Mouse (Mus musculus) T-helper 1 cell (primary cell): Measurements from ENCODE around the gene Faah.

Experiments used
- in situ Hi-C: fragments of 300-600 bp; cut with MboI, MseI; formaldehyde crosslinking; loops from one replicate; pipeline ENCODE4 v1.15.1; 2025; ENCODE audit warnings: high pct_unique_total_duplicates

Faah gene

DNA sequence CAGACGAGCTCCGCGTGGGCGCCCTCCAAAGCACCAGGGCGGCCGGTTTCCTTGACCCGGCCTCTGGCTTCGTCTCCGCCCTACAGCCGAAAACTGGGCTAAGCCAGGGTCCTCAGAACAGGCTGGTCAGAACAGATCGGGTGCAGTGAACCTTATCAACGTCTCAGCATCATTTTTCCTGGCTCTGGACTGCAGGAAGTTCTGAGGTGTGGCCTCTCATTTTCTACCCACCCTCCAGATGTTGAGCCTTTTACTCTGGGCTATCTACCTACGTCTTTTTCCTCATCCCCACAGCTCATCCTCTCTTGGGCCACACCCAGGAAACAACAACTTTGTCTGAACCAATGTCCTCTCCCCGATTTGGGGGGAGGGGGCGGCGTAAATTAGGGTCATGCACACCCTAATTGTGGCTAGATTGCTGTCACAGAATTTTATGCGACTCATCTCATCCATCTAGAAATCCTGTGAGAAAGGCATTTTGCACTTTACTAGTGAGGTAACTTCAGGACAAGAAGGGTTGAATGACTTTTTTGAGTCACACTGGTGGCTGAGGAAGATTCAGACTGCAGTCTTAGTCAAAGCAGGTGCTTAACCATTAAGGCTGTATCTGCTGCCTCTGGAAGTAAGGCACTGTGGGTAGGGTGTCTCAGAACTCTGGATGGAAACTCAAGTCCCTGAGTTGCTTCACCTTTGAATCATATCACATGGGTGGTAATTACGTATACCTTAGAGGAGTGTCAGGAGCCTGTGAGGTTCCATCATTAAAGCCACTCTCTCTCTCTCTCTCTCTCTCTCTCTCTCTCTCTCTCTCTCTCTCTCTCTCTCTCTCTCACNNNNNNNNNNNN lies at the start of gene Faah:
TSS of gene Faah (minus strand) at position 25 of the 845 bp plus-strand sequence.
- in situ Hi-C loops: no loop called here

DNA sequence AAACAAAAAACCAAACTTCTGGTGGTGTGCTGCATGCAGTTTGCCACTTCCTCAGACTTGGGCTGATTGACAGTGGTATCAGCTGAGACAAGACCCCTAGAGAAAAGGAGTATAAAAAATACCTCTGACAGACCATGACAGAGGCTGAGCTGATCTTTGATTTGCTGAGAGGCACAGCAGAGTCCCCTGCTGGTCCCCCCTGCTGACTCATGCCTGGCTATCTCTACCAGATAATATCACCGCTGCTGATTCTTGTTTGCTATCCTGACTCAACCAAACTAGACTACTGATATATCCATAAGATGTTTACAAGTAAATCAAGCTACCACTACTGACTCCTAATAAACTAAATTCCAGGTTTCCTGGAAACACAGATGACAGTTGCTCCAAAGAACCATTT lies 46.1 kb upstream of the Faah start:
- in situ Hi-C loops: loop anchor here (5.0 kb wide), 1 partner anchor 167 kb away; no protein-coding TSS in a partner anchor

DNA sequence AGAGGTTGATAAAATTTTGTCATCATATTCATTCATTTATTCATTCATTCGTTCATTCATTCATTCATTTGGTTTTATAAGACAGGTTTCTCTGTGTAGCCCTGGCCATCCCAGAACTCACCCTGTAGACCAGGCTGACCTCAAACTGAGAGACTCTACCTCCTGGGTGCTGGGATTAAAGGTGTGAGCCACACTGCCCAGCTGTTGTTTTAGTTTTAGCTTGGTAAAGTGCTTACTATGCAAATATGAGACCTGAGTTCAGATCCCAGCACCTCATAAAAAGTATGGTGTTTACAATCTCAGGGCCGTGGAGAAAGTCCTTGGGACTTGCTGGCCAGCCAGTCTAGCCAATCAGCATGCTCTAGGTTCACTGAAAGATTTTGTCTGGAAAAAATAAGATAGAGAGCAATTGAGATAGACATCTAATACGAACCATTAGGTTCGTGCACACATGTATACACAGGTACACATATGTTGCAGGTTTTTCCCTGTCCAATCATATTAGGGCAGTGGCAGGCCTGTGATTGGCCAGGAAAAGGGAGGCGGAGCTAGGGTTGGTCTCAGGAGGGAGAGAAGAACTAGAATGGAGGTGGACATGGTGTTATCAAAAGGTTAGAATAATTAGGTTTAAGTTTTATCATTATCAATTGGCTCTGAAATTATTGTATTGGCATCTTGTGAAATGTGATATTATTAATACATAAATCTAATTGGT lies 41.4 kb upstream of the Faah start:
- in situ Hi-C loops: no loop called here

DNA sequence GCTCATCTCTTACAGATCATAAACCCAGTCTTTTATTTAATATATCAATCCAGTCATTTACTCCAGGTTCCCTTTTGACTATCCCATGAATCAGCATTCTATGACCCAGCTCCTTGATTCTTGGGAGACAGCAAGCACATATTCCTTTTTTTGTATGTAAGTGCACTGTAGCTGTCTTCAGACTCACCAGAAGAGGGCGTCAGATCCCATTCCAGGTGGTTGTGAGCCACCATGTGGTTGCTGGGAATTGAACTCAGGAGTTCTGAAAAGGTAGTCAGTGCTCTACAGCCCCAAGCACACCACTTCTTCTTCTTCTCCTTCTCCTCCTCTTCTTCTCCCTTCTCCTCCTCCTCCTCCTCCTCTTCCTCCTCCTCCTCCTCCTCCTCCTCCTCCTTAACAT lies 39.8 kb upstream of the Faah start:
- in situ Hi-C loops: no loop called here

DNA sequence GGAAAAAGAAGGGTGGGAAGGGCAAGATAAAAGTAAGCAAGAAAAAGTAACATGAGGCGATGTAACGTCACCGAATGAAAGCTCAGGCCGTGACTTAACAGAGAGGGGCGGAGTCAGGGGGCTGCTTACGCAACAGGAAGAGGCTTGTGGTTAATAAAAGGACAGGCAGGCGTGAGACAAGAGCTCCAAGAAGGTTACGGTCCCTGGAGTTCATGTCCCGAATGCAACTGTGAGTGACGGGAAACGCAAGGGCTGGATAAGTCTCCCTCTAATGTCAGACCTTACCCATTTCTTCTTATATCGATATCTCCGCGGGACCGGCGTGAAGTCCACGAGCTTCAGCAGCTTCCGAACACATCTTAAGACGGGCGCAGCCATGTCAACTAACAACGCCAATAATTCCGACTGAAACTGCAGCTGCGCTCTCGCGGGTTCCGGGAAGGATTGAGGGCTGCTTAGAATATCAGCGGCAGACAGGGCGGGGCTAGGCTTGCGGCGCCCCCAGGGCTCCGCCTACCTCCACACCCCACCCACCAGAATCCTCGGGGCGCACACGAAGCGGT lies 35.8 kb upstream of the Faah start, which contains the start of gene Nsun4:
TSS of gene Nsun4 (minus strand) at position 478 of the 563 bp plus-strand sequence.
- in situ Hi-C loops: no loop called here

DNA sequence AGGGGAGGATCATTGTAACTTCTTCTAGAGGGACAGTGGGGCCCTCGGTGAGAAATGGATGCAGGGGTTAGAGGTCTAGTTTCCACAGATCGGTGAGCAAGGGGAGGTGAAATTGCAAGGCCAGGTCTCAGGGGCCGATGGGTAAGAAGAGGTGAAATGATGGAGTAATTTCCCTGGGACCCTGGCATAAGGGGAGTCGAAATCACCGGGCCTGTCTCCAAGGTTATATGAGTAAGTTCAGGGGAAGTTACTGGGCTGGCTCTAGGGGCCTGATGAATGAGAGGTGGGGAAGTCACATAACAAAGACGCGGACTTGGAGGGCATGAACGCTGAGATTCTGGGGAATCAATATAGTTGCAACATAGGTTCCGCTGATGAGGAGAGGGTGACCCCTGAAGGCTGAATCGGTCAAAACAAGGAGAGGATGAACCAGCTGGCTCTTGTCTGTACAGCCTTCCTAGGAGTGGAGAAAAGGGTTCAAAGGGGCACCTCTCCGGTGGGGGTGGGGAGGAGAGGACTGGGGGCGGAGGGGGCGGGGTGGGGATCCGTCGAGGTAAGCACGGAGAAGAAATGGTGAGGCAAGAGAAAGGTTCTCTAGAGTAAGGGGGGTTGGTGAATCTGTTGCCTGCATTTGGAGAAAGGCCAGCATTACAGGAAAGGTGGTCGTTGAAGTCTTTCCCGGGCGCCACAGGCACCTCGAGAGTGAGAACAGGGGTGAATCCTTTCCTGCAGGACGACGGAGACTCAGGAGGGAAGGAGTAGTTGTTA lies 35.0 kb upstream of the Faah start:
- in situ Hi-C loops: no loop called here

DNA sequence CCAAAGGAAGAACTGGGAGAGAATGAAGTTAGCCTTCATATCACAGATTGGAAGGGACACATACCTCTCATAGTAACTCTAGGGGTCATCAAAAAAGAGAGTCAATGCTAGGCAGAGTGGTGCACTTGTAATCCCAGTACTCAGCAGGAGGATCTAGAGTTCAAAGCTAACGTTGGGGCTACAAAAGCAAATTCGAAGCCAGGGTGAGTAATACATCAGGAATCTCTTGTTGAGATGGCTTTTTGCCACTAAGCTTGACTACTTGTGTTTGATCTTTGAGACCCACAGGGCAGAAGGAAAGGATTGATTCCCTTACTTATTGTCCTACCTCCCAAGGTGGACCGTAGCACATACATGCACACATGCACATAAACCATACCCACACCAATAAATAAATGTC lies 31.5 kb upstream of the Faah start:
- in situ Hi-C loops: no loop called here

DNA sequence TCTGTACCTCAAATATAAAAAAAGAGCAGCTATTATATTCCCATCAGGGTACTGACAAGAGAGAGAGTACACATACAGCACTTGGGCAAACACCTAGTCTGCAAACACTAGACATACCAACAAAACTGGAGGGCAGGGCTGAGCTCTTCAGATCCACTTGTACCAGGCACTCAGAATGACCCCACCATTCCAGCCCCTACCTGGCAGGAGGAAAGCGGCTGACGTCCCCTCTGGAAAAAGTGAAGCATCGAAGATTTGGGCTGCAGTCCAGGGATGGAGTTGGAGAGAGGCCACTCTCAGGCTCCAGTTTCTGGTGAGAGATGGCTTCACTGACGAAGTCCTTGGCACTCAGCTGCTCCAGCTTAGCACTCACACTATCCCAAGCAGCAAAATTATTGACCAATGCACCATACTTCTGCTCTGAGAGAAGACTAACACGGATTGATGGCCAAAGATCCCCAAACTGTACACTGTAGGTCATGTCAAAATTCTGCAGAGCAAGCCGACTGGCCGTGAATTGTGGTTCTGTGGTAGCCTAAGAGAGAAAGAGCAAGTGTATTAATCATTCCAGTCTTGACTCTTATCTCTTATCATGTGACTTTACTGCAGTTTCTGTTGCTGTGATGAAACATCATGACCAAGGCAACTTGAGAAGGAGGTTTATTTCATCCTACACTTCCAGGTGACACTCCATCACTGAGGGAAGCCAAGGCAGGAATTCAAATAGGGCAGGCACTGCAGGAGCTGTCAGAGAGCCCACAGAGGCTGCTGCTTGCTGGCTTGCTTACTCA lies 30.6 kb upstream of the Faah start:
- in situ Hi-C loops: no loop called here

DNA sequence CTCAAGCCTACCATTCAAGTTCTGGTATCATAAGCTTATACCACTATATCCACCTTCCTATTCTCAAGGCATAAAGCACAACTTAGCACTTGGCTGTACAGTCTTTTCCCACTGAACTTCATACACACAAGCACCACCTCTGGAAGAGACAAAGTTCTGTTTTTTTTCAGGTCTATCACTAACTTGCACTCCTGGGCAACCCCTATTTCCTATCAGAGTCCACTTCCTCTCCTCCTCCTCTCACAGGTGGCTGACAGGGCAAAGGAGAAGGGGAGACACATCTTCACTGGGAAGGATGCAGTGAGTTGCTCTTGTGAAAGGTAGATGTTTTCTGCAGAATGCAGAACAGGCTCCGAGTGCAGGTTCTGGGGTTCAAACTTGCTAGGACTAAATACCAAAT lies 30.0 kb upstream of the Faah start:
- in situ Hi-C loops: no loop called here

DNA sequence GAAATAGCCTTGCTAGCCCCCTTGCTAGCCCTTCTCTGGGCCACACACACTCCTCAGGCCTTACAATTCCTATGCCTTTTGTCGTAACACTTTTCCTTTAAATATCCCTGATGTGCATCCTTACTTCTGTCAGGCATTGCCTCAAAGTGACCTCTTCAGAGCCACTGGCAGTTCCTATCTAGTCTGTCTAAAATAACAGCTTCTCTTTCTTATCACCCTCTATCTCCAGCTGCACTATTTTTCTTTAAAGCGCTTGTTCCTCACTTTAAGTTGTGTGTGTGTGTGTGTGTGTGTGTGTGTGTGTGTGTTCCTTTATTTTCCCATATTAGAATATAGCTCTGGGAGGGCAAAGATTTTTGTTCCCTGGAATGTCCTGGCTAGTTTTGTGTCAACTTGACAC lies 28.9 kb upstream of the Faah start:
- in situ Hi-C loops: no loop called here

DNA sequence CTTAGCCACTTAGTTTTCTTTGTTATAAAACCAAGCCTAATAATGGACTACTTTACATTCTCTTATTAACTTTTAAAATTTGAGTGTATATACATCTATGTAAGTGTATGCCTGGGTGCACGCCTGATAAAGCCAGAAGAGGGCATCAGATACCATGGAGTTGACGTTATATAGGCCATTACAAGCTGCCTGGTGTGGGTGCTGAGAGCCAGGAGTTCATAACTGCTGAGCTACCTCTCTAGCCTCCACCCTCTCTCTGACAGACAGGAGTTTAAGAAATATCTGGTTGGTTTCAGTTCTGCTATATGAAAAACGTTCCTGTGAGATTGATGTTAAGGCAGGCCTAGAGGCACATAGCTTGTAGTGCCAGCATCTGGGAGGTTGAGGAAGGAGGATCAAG lies 24.5 kb upstream of the Faah start:
- in situ Hi-C loops: no loop called here

DNA sequence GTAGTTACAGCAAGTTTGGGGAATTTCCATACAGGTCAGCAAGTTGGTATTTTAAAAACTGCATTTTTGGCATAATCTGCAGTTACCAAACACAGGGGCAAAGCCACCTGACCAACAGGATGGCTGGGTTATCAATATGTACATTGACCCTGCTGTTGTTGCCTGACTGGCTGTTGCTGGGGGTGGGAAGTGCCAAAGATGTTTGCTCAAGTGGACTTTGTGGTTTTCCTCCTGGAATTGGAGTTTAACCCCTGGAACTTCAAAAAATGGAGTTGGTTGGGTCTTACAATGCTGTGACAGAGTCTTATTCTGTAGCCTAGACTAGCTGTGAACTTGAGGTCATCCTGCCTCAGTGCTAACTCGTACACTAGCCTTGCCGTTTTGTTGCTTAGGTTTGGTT lies 22.7 kb upstream of the Faah start:
- in situ Hi-C loops: no loop called here

DNA sequence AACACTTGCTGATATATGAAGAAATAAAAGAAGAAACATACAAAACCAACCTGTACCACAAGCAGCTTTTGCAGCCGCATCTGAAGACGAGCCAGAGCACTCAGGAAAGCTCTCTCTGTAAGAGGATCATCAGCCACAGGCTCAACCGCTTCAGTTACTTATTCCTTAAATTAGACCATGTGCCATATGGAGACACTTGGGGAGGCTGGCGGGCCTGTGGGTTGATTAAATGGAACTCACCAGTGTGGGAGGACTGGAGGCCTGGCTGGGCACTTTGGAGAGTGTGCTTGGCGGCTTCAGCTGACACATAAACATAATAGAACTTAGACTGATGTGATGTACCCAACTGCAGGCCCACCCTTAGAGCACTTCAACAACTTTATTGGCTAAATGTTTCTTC lies 15.6 kb upstream of the Faah start:
- in situ Hi-C loops: no loop called here

DNA sequence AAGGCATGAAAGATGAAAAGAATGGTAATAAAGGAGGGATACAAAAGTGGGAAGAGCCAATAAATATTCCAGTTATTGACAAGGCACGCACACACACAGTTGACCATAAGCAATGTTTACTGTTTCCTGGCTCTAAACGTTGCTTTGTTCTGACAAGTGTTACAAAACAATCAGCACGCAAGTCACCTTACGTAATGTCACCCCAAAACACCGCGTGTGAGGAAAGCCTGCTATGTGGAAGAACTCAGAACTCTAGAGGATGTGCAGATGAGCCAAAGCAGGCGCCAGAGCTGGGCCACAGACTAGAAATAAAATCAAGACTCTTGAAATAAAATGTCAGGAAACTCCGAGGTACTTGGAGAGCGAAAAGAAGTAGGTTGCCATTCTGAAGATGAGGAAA lies 15.2 kb upstream of the Faah start:
- in situ Hi-C loops: no loop called here

DNA sequence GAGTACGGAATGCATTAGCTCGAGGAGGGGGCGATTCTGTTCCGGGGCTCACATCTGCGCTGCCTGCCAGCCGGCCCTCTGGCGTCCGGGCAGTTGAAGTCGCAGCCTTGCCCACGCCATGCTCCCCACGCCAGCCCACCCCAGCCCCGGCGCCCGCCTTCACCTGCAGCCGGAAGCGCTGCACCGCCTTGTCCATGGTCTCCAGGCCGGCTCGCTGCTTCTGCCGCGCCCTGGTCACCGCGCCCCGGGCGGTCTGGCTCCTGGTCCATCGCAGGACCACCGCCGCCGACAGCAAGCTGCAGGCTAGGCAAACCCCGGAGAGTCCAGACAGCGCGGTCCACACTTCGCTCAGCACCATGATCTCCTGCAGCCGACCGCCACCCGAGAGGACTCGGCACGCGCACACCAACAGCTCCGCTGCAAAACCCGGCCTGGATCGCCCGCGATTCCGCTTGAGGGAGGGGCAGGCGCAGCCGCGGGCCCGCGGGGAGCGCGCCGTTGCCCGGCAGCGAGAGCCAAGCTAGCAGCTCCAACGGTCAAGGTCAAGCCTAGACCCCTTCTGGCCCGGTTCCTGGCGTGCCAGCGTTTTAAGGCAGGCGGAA lies 325 bp downstream of the Faah start:
- in situ Hi-C loops: no loop called here

DNA sequence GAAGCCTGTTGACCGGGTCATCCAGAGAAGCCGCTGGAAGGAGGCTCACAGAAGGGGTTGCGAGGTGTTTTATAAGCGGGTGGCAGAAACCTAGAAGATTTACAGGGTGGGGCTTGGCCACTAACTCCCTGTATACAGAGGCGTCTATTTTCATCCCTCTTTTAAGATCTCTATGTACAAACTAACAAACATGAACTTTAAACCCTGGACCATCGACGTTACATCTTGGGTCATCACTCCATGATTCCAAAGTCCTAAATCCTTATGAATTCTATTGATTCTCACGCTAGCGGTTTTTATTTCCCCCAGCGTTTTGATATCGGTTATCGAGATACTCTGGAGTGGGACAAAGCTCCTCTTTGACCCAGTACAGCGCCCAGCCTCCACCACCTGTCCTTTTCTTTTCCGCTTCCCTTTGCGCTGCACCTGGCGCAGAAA lies 845 bp downstream of the Faah start:
- in situ Hi-C loops: no loop called here

DNA sequence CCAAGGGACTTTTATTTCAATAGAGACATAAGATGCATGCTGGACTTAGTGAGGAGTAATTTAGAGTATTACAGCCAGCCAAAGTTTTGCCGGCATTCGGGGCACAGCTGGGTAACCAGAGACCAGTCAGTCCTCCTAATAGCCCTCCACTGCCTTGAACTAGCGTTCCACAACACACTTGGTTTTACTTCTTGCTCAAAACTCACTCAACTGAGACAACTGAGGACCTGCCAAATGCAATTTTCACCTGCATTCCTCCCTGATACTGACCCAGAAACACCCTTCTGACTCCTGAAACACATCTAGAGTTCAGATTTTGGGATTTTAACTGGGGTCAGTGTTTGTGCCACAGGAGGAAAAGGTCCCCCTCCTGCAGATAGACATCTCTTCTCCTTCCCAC lies 1.3 kb downstream of the Faah start:
- in situ Hi-C loops: no loop called here

DNA sequence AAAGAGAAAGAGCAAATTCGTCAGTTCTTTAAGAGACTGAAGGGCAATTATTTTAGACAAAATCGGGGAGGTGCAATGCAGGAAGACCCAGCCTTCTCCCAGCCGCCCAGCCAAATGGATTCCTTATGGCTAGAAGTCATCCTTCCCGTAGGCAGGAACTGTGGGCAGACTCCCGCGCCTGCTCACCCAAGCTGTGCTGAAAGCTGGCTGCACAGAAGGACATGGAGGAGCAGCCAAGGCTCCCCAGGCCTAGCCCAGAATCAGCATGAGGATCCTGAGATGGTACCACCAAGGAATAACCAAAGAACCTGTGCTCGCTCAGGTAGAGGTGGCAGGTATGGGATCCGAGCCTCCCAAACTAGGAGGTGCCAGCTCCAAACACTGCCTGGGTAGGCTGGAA lies 1.7 kb downstream of the Faah start:
- in situ Hi-C loops: no loop called here

DNA sequence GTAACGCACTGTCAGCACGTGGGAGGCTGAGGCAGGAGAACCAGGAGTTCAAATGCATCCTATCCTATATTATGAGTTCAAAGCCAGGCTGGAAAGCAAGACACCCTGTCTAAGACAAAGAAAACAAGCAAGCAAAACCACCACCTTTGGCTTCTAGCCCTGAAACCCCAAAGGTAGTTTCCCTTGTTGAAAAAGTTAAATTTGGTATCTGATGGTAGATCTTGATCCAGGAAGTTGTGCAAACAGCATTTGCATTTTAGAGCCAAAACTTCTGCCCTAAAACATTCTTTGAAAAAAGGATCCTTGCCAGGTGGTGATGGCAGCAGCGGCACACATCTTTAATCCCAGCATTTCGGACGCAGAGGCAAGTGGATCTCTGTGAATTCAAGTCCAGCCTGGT lies 2.2 kb downstream of the Faah start:
- in situ Hi-C loops: no loop called here

DNA sequence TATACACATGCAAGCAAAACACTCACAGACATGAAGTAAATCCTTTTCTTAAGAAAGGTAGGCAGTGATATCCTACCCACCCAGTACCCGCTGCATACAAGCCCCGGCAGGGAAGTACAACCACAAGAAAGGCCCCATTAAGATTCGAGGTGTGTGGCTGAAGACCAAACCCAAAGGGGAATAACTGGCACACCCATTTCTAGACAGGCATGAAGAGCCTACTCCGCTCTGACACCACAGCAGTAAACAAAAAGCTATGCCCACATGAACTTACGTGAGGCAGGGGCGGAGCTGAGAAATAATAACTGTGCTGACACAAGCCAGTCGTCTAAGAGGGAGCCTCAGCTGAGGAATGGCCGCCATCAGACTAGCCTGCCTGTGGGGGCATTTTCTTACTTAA lies 7.5 kb downstream of the Faah start:
- in situ Hi-C loops: no loop called here

DNA sequence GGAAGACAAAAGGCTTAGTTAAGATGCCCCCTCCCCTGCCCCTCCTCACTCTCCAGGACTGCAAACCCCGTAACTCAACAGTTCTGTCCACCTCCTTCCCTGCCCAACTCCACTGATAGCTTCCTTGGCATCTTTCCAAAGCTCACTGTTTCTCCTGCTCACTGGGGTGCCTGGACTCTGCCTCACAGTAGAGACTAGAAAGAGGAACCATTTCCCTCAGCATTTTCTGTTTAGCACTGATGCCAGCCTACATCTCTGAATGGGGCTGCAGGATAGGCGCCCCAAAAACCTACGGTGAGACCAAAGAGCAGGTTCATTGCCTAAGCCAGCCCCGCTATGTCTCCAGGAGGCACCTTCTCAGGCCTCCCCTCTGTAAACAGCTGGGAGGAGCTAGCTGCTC lies 16.5 kb downstream of the Faah start:
- in situ Hi-C loops: no loop called here
